Mouse (Mus musculus) brown adipose tissue, adult 24 weeks (tissue): ENCODE data around the gene Card10. TPM values are rescaled to one million over a fixed set of nuclear protein-coding genes. Genes with fewer than 3 reads are reported as not detected.

Source experiments
- H3K27ac ChIP-seq: fragments of 200-500 bp; replicated peaks from 2 replicates; pipeline ENCODE4 v1.5.1; 2012; ENCODE audit warnings: low read depth, mild to moderate bottlenecking, low read length
- H3K4me1 ChIP-seq: fragments of 200-500 bp; 2 replicates; pipeline ENCODE4 v1.6.1; 2012; ENCODE audit warnings: low read length, mixed read lengths; ENCODE audit not compliant: control insufficient read depth, insufficient read depth, insufficient read length
- H3K4me3 ChIP-seq: fragments of 200-500 bp; 2 replicates; pipeline ENCODE4 v1.5.1; 2012; ENCODE audit warnings: low read depth, mild to moderate bottlenecking, low read length, moderate library complexity; ENCODE audit not compliant: insufficient read depth
- polyA plus RNA-seq: library from polyadenylated mRNA; stranded (reverse); fragments of >200 nt; gene quantifications from 2 replicates; pipeline ENCODE4 v1.2.4, GENCODE M21; 2012; ENCODE audit not compliant: missing spikeins, insufficient read depth, insufficient read length

The Card10 gene
- polyA plus RNA-seq, 1 experiment, result 4.8 TPM

- Histone ChIP-seq H3K4me1 (peaks cover 7% of the 10 kb centered on the region), H3K4me3 (no peak overlapping the region), H3K27ac (no peak overlapping the region)
Observed at GRCm38 (mm10) chr15:78826213-78827204, 23.7 kb upstream of the Card10 start.

GRCm38 (mm10) chr15:78816074-78816391, 13.2 kb upstream of the Card10 start:
- H3K27ac ChIP-seq, result 0 out of 2 replicates have a peak overlapping the region, but pooled peaks have one; percentile 11
- peaks cover 5% of the 10 kb centered on the region; the same call in 1 of the 2 replicates for H3K4me1 ChIP-seq
- H3K4me3 ChIP-seq, result no peak overlapping the region

- Histone ChIP-seq H3K4me1 (peaks cover 5% of the 10 kb centered on the region; the same call in 1 of the 2 replicates), H3K4me3 (no peak overlapping the region), H3K27ac (peak overlapping the region; percentile 59)
Observed at GRCm38 (mm10) chr15:78815314-78816073, 12.7 kb upstream of the Card10 start.

GRCm38 (mm10) chr15:78813603-78814002, 10.8 kb upstream of the Card10 start:
- Histone ChIP-seq H3K4me1 (peaks cover 14% of the 10 kb centered on the region), H3K27ac (no peak overlapping the region), H3K4me3 (no peak overlapping the region)

GRCm38 (mm10) chr15:78810146-78810545, 7.3 kb upstream of the Card10 start:
- no peak overlapping the region for H3K27ac ChIP-seq
- H3K4me3 ChIP-seq, result no peak overlapping the region
- peaks cover 14% of the 10 kb centered on the region for H3K4me1 ChIP-seq

GRCm38 (mm10) chr15:78809739-78810138, 6.9 kb upstream of the Card10 start:
- H3K27ac ChIP-seq, result no peak overlapping the region

GRCm38 (mm10) chr15:78808980-78809379, 6.1 kb upstream of the Card10 start:
- Histone ChIP-seq H3K4me3 (no peak overlapping the region), H3K4me1 (peaks cover 20% of the 10 kb centered on the region), H3K27ac (no peak overlapping the region)

More at GRCm38 (mm10) chr15:78809739-78810138, 6.9 kb upstream of the Card10 start:
- H3K4me3 ChIP-seq, result no peak overlapping the region
- H3K4me1 ChIP-seq, result peaks cover 17% of the 10 kb centered on the region

- Histone ChIP-seq H3K4me1 (peaks cover 20% of the 10 kb centered on the region), H3K4me3 (no peak overlapping the region), H3K27ac (no peak overlapping the region)
Observed at GRCm38 (mm10) chr15:78807141-78807540, 4.3 kb upstream of the Card10 start.

GRCm38 (mm10) chr15:78806614-78807013, 3.8 kb upstream of the Card10 start:
- Histone ChIP-seq H3K4me3 (no peak overlapping the region), H3K27ac (no peak overlapping the region), H3K4me1 (peaks cover 20% of the 10 kb centered on the region)

- no peak overlapping the region for H3K4me3 ChIP-seq
- H3K4me1 ChIP-seq, result peaks cover 19% of the 10 kb centered on the region
- H3K27ac ChIP-seq, result no peak overlapping the region
Observed at GRCm38 (mm10) chr15:78805351-78805750, 2.5 kb upstream of the Card10 start.

GRCm38 (mm10) chr15:78804326-78804725, 1.5 kb upstream of the Card10 start:
- Histone ChIP-seq H3K4me3 (peak overlapping the region; percentile 9; the same call in 1 of the 2 replicates), H3K4me1 (peaks cover 12% of the 10 kb centered on the region), H3K27ac (peak overlapping the region; percentile 16)

- H3K27ac ChIP-seq, result peak overlapping the region; percentile 51
- peaks cover 10% of the 10 kb centered on the region for H3K4me1 ChIP-seq
- peak overlapping the region; percentile 52; the same call in 1 of the 2 replicates for H3K4me3 ChIP-seq
Observed at GRCm38 (mm10) chr15:78803499-78803900, 658 bp upstream of the Card10 start.

- Histone ChIP-seq H3K4me3 (peak overlapping the region; percentile 88), H3K4me1 (peaks cover 18% of the 10 kb centered on the region), H3K27ac (peak overlapping the region; percentile 87)
Observed at GRCm38 (mm10) chr15:78801971-78802741, 686 bp downstream of the Card10 start.

- Histone ChIP-seq H3K27ac (peak overlapping the region; percentile 87), H3K4me1 (peaks cover 23% of the 10 kb centered on the region), H3K4me3 (peak overlapping the region; percentile 88)
Observed at GRCm38 (mm10) chr15:78801571-78801970, 1.3 kb downstream of the Card10 start.
